Mouse (Mus musculus): ENCODE measurements at regions not wholly inside any gene's neighbourhood (a gene's known extent, or its start where the extent isn't known, plus 50 kb on each side); places are given as distances from the start of the nearest gene placed in this dataset.

- TF ChIP-seq SMC3 (IDR thresholded peaks at IDR 0.05; ENCODE audit: low read depth, low read length) (no peak), MXI1 (IDR thresholded peaks at IDR 0.05; ENCODE audit: low read depth, low read length) (no peak), TCF12 (IDR thresholded peaks at IDR 0.05; ENCODE audit: low read depth, low read length) (no peak), PAX5 (IDR thresholded peaks at IDR 0.05; ENCODE audit: low read length) (no peak), SIN3A (IDR thresholded peaks at IDR 0.05; ENCODE audit: low read length) (no peak), ZNF384 (IDR thresholded peaks at IDR 0.05; ENCODE audit: low read depth, low read length) (no peak), POLR2A (IDR thresholded peaks at IDR 0.05; ENCODE audit: low read depth, low read length) (no peak), UBTF (IDR thresholded peaks at IDR 0.05; ENCODE audit: low read depth, low read length) (no peak), GABPA (IDR thresholded peaks at IDR 0.05; ENCODE audit: insufficient replicate concordance, low read depth, low read length) (no peak)
- no peak for DNase-seq (ENCODE audit: extremely low read depth)
- Histone ChIP-seq H3K4me3 (replicated peaks in 1 of 3; ENCODE audit: low read depth in 2 of 3, low read length in 2 of 3, poor library complexity in 1 of 3) (no peak overlapping the region), H3K4me2 (ENCODE audit: insufficient read depth, low read depth, poor library complexity, severe bottlenecking) (no peak overlapping the region), H3K27me3 (replicated peaks) (peaks cover 30% of the 10 kb centered on the region), H3K9ac (ENCODE audit: insufficient read depth, low read depth) (no peak overlapping the region), H3K9me3 (replicated peaks; ENCODE audit: low read length) (peaks cover 4% of the 10 kb centered on the region), H3K27ac (ENCODE audit: insufficient read depth, low read depth) (no peak overlapping the region), H3K36me3 (replicated peaks in 1 of 2; ENCODE audit: control insufficient read depth in 1 of 2, insufficient read depth in 1 of 2, low read length in 1 of 2) (no peaks in the 10 kb centered on the region), H3K4me1 (ENCODE audit: control insufficient read depth in 1 of 2, insufficient read depth in 2 of 2) (no peaks in the 10 kb centered on the region), H3K79me2 (replicated peaks; ENCODE audit: control insufficient read depth, extremely low read depth, insufficient read depth, poor library complexity, severe bottlenecking) (no peaks in the 10 kb centered on the region)
- dilution Hi-C loops (cut with MboI; ENCODE audit: extremely low pct_ligation_motif_present, extremely low pct_unique_long_range_greater_than_20kb, low sequenced_read_pairs), result no loop called here
- in situ Hi-C loops (cut with MboI; ENCODE audit: low pct_ligation_motif_present, low pct_unique_long_range_greater_than_20kb, low sequenced_read_pairs), result no loop called here
These were observed 636.1 kb downstream of the Dhx35 start for GRCm38 (mm10) chr2:159430577-159431329.

- peaks cover 3% of the 10 kb centered on the region for H3K9me3 ChIP-seq (replicated peaks; ENCODE audit: low read length)
- dilution Hi-C loops (cut with MboI; ENCODE audit: extremely low pct_ligation_motif_present, extremely low pct_unique_long_range_greater_than_20kb, low sequenced_read_pairs), result no loop called here
- H3K27me3 ChIP-seq (replicated peaks), result peaks cover 12% of the 10 kb centered on the region
- H3K27ac ChIP-seq (ENCODE audit: insufficient read depth, low read depth), result no peak overlapping the region
- no peaks in the 10 kb centered on the region for H3K4me1 ChIP-seq (ENCODE audit: control insufficient read depth in 1 of 2, insufficient read depth in 2 of 2)
- no peak overlapping the region for H3K4me3 ChIP-seq (replicated peaks in 1 of 3; ENCODE audit: low read depth in 2 of 3, low read length in 2 of 3, poor library complexity in 1 of 3)
- no peaks in the 10 kb centered on the region for H3K79me2 ChIP-seq (replicated peaks; ENCODE audit: control insufficient read depth, extremely low read depth, insufficient read depth, poor library complexity, severe bottlenecking)
- in situ Hi-C loops (cut with MboI; ENCODE audit: low pct_ligation_motif_present, low pct_unique_long_range_greater_than_20kb, low sequenced_read_pairs), result no loop called here
- no peaks in the 10 kb centered on the region for H3K36me3 ChIP-seq (replicated peaks in 1 of 2; ENCODE audit: control insufficient read depth in 1 of 2, insufficient read depth in 1 of 2, low read length in 1 of 2)
- H3K9ac ChIP-seq (ENCODE audit: insufficient read depth, low read depth), result no peak overlapping the region
- H3K4me2 ChIP-seq (ENCODE audit: insufficient read depth, low read depth, poor library complexity, severe bottlenecking), result no peak overlapping the region
- DNase-seq (ENCODE audit: extremely low read depth), result no peak
- no peak for TF ChIP-seq BHLHE40 (IDR thresholded peaks at IDR 0.05; ENCODE audit: low read depth, low read length)
- no peak for TF ChIP-seq EP300 (IDR thresholded peaks at IDR 0.05; ENCODE audit: low read length)
These were observed 644.4 kb downstream of the Dhx35 start for GRCm38 (mm10) chr2:159438961-159439360.

- no peaks in the 10 kb centered on the region for H3K4me1 ChIP-seq (ENCODE audit: control insufficient read depth in 1 of 2, insufficient read depth in 2 of 2)
- no peak overlapping the region for H3K9ac ChIP-seq (ENCODE audit: insufficient read depth, low read depth)
- H3K27ac ChIP-seq (ENCODE audit: insufficient read depth, low read depth), result no peak overlapping the region
- 0 out of 2 replicates have a peak overlapping the region, but pooled peaks have one; percentile 8 for H3K4me2 ChIP-seq (ENCODE audit: insufficient read depth, low read depth, poor library complexity, severe bottlenecking)
- H3K36me3 ChIP-seq (replicated peaks in 1 of 2; ENCODE audit: control insufficient read depth in 1 of 2, insufficient read depth in 1 of 2, low read length in 1 of 2), result no peaks in the 10 kb centered on the region
- peak; percentile 31 for DNase-seq (ENCODE audit: extremely low read depth)
- no peaks in the 10 kb centered on the region for H3K79me2 ChIP-seq (replicated peaks; ENCODE audit: control insufficient read depth, extremely low read depth, insufficient read depth, poor library complexity, severe bottlenecking)
- H3K27me3 ChIP-seq (replicated peaks), result peaks cover 13% of the 10 kb centered on the region
- dilution Hi-C loops (cut with MboI; ENCODE audit: extremely low pct_ligation_motif_present, extremely low pct_unique_long_range_greater_than_20kb, low sequenced_read_pairs) (no loop called here), in situ Hi-C loops (cut with MboI; ENCODE audit: low pct_ligation_motif_present, low pct_unique_long_range_greater_than_20kb, low sequenced_read_pairs) (no loop called here)
- no peaks in the 10 kb centered on the region for H3K9me3 ChIP-seq (replicated peaks; ENCODE audit: low read length)
- TF ChIP-seq RAD21 (IDR thresholded peaks at IDR 0.05; ENCODE audit: low read depth, low read length), result peak; percentile 41
- TF ChIP-seq JUND (conservative IDR thresholded peaks at IDR 0.05; ENCODE audit: low read depth, low read length), result no peak
- TF ChIP-seq CTCF (conservative IDR thresholded peaks at IDR 0.05 in 1 of 2, IDR thresholded peaks at IDR 0.05 in 1 of 2; ENCODE audit: low read depth in 2 of 2, low read length in 2 of 2), result peak in 1 of 2 experiments; percentile 62; a peak in 3 of 4 replicates
- peak; percentile 47 for TF ChIP-seq SMC3 (IDR thresholded peaks at IDR 0.05; ENCODE audit: low read depth, low read length)
- no peak for TF ChIP-seq USF2 (conservative IDR thresholded peaks at IDR 0.05; ENCODE audit: low read depth, low read length)
- TF ChIP-seq ZNF384 (IDR thresholded peaks at IDR 0.05; ENCODE audit: low read depth, low read length), result no peak
- no peak for TF ChIP-seq HCFC1 (IDR thresholded peaks at IDR 0.05; ENCODE audit: low read depth, low read length)
- H3K4me3 ChIP-seq (replicated peaks in 1 of 3; ENCODE audit: low read depth in 2 of 3, low read length in 2 of 3, poor library complexity in 1 of 3), result no peak overlapping the region
These were observed 649.0 kb downstream of the Dhx35 start for GRCm38 (mm10) chr2:159443581-159443980.
